Mouse (Mus musculus): ENCODE data around the gene Vat1.
"Not testable (repeated sequence)": the region's sequence is repeated elsewhere in the genome, so short reads cannot be mapped to it uniquely, and the experiment has no call there.

Vat1 gene

DNA sequence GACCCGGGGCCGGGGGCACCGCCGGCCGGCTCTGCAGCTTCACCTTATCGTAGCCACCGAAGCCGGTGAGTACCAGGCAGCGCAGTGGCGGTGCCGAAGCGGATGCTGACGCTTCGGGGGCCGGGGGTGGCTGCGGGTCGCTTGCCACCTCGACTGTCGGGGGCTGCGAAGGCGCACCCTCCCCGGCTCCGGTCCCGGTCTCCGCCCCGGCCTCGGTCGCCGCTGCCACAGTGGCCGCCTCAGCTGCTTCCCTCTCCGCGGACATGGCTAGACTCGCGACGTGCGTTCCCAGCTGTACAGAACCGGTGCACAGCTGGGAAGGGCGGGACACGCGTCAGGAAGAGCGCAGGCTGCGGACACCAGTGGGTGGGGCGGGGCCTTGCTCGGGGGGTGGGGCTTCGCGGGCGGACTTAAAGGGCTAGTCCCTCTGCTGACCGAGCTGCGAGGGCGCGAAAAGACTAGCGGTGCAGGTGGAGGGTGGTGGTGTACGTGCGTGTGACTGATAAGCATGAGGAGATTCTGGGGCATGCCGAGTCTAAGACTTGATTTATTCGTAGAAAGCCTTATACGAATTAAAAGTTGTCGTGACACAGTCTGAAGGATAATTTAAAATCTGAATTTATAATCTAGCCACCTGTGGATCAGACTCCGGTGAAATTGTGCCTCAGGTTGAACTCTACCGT, at the start of gene Vat1:
Gene Vat1 (minus strand): TSS at position 362 of the 683 bp plus-strand sequence.
- in situ Hi-C loops (cut with MboI, MseI) = no loop called here

DNA sequence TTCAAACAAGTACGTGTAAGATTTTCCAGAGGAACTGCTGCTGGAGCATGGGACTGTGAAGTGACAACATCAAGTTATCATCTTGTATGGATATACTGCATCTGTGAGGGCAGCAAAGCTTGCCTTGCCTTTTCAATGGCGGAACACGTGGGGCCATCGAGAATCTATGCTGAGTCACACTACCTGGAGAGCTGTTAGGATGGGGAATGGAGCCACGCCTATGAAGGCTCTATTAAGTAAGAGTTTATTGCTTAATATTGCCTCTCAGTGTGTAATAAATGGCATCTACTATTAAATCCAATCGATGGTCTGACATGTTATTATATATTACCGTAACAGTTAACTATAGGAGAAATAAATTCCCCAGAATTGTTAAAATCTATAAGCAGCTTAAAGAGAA, 41.1 kb upstream of the Vat1 start:
- in situ Hi-C loops (cut with MboI, MseI) = no loop called here

DNA sequence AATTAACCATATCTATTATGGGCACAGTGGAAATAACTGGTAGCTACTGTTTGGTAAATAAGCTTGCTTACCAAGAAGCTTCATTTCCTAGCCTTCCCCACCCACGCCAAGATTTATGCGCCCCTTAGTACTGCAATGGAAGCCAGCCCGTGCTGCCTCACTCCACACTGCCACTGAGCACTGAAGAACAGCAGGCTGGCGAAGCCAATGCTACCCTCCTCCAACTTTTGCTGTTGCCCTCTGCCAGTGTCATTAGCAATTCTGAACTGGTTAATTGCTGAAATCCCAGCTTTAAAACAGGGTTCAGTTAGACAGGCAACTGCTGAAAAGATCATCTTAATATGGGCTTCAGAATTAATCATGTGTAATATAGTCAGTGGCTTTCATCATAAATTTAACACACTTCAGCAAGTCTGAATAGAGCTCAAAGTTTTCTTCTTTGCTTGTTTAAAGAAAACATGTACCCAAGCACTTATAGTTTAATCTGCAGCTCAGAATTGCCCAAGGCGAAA, 40.3 kb upstream of the Vat1 start:
- in situ Hi-C loops (cut with MboI, MseI) = no loop called here

DNA sequence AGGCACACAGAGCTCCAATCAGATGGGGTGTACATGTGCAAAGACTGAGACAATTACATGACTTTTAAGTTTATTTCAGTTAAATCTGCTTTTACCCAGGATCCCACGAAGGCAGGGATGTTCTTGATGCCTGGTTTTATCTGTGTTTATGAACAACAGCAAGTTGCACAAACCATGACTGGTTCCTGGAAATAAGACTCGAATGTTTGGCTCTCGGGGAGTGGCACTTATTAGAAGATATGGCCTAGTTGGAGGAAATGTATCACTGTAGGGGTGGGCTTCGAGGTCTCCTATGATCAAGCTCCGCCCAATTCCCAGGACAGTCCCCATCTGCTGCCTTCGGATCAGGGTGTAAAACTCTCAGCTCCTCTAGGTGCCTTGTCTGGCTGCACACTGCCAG, 20.1 kb upstream of the Vat1 start:
- in situ Hi-C loops (cut with MboI, MseI) = no loop called here

DNA sequence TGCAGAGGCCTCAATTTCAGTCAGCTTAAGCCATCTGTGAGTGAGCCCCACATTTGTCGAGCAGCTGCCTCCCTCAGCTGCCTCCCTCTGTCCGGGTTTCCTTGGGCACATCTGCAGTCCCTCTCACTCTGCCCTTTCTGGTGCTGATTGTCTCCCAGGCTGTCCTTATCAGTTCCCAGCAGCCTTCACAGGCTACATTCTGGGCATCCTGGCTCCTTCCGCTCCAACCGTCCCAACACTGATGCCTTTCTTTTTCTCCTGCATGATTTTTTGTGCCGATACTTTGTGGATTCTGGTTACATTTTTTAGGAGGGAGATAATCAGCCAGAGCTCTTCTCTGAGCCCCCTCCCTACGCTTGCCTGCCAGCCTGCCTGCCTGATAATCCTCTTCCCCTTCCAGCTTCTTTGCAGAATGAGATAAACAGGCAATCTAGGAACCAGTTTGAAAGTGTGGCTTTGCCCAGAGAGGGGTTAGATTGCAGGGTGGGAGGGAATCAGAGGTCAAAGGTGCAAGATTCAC, 19.5 kb upstream of the Vat1 start:
- in situ Hi-C loops (cut with MboI, MseI) = no loop called here

DNA sequence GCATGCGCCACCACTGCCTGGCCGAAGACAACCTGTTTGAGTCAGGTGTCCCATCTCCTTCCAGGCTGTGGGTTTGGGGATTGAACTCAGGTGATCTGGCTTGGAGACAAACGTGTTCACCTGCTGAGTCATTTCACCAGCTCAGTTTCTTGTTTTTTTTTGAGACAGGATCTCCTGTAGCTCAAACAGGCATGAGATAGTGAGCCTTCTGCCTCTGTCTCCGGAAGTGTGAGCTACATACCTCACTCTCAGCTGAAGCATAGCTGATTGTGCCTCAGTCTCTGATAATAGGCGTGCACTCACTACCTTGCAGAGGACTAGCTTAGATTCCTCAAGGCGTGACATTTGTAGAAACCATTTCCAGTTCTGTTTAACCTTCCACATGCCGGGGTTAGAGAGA, 18.8 kb upstream of the Vat1 start:
- in situ Hi-C loops (cut with MboI, MseI) = no loop called here

DNA sequence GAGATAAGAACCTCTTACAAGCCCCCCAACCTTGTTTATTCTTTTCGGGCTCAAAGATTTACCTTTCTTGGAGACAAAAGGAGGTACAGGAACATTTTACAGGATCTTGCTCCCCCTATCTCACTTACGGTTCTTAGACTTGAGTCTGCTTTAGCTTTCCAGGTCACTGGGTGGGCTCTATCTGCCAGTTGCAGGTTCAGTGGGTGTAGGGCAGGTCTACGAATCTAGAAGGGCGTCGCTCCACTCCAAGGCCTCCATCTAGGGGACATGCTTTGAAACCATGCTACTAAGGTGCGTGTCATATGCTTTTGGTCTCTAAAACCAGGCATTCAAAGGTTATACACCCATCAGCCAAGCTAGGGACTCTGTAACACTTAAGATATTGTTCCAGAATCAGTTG, 18.2 kb upstream of the Vat1 start:
- in situ Hi-C loops (cut with MboI, MseI) = no loop called here

DNA sequence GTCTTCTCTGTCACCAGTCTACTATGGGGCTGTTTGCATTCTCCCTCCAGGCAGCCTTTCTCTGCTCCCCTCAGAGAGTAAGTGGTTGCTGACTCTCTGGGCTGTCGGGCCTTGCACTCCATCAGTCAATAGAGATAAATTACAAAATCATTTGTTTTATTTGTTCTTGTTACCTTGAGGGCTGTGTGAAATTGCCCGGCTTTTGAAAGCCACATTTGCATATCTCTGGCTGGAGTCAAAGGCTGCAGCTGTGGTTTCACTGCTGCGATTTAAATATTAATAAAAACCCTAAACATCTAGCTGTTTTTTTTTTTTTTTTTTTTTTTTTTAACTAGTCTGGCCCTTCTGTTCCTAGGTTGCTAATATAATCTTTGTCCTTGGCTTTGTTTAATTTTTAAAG, 17.8 kb upstream of the Vat1 start:
- in situ Hi-C loops (cut with MboI, MseI) = no loop called here

DNA sequence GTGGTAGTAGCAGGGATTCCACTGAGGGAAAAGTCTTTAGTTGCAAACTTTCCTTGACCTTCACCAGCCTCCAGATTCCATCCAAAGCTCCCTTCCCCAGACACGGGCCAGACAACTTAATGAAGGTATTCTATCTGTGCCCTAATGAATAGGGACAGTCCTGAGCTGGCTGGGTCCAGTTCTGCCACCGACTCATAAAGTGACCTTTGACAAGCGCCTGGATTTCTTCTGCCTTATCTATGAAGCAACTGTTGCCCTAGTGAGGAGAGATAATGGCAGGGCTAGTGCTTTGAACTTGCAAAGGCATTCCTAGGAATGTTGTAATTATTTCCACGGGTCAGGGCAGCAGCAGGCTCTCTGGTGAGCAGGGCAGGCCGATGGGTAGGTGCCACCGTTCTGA, 14.9 kb upstream of the Vat1 start:
- in situ Hi-C loops (cut with MboI, MseI) = no loop called here

DNA sequence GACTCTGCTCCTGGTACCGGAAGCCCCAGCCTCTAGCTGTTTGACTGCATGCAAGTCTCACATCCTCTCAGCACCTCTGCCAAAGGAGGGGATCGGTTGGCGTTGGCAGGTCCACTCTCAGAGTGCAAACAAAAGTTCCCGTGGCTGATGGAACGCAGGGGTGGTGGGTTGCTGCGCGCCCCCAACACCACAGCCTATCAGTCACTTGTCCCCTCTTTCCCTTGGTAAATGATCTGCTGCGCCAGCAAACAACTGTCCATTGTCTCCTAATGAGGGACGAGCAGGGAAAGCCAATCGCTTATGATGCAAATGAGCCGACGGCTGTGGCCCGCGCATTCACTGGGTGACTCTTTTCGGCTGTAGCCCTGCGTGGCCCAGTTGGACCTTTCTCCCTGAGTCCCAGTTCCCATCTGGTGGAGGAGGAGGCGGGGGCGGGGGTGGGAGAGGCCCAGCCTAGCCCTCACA, 13.2 kb upstream of the Vat1 start:
- in situ Hi-C loops (cut with MboI, MseI) = no loop called here

DNA sequence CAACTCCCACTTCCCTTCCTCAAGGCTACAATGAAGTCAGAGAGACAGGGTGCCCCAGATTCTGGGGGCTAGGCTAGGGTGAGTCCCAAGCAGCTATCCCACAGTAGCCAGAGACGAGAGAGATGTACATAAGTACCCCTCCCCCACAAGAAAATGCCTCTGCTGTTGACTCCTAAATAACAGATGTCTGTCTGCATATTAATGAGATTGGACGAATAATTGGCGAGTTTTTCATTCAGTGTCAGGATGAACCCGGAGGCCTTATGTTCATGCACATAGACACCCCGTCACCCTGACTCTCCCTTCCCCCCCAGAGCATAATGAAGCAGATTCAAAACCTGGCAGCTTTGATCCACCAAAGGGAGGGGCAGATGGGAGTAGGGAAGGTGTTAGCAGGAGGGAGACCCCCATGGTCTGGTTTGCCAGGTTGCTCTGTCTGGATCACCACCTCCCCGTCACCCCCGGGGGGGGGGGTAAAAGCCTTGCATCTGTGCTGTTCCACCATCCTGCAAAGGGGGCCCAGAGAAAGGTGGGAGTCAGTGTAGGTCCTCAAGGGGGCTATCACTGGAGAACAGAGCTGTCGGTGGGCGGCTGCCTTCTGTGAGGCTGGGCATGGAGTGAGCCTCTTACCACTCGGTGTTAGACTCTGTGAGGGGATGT, 11.7 kb upstream of the Vat1 start:
- in situ Hi-C loops (cut with MboI, MseI) = no loop called here

DNA sequence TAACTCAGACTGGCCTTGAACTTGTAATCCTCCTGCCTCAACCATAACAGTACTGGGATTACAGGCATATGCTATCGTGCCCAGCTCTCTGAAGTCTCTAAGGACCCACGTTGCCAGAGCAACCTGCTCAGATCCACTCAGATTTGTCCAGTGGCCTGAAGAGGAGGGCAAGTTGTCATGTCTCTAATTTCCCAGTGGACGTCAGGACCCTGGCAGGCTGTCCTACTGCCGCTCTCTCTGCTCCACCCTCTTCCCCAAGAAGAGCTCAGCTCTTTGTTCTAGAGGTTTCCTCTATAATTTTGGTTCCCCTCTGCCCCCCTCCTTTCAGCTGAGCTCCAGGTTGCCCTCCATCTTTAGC, 11.1 kb upstream of the Vat1 start:
- in situ Hi-C loops (cut with MboI, MseI) = no loop called here

DNA sequence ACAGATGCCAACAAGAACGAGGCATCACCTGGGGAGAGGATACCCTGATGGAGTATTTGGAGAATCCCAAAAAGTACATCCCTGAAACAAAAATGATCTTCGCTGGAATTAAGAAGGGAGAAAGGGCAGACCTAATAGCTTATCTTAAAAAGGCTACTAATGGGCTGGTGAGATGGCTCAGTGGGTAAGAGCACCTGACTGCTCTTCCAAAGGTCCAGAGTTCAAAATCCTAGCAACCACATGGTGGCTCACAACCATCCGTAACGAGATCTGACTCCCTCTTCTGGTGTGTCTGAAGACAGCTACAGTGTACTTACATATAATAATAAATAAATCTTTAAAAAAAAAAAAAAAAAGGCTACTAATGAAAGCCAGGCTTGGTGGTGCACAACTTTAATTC, 10.3 kb upstream of the Vat1 start:
- in situ Hi-C loops (cut with MboI, MseI) = not testable (repeated sequence)

DNA sequence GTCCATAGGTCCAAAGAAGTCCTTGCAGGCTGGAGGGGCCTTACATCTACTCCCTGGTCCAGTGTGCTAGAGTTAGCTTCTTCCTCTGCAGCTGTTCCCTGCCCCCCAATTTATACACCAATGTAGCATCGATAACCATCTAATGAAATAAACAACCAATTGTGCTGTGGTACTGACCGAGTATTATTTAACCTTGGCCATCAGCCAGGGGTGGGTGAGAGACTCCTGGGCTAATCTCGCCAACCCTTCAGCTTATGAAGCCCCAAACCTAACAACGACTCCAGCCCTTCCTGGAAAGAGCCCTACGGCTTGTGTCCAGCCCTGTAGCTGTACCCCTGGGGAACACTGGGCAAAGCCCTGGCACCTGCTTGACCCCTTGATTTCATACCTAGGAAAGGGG, 8.3 kb upstream of the Vat1 start:
- in situ Hi-C loops (cut with MboI, MseI) = no loop called here

DNA sequence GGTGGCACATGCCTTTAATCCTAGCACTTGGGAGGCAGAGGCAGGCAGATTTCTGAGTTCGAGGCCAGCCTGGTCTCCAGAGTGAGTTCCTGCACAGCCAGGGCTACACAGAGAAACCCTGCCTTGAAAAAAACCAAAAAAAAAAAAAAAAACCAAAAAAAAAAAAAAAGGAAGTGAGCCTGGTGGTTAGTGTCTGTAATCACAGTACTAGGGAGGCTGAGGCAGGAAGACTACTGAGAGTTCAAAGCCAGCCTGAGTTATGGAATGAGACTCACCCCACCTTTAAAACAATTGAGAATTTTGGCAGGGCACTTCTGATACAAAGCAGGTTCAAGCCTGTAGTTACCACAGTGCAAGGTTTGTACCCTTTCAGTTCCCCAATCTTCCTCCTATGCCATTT, 7.7 kb upstream of the Vat1 start:
- in situ Hi-C loops (cut with MboI, MseI) = not testable (repeated sequence)

DNA sequence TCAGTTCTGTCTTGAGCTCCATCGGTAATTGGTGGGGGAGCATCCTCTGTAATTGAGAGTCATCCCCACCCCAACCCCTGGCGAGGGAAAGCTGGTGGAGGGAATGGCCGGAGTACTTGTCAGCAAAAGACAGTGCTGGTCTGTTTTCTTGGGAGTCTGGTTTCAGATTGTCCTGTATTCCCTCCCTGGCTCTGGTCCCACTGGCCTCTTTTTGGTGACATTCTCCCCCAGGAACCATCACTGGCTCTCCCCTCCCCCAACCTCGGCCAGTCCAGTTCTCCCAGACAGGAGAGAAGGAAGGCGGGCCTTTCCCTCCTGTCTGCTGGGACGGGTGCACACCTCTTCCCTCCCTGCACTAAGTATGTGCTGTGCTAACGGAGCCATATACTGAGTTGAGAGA, 6.3 kb upstream of the Vat1 start:
- in situ Hi-C loops (cut with MboI, MseI) = no loop called here

DNA sequence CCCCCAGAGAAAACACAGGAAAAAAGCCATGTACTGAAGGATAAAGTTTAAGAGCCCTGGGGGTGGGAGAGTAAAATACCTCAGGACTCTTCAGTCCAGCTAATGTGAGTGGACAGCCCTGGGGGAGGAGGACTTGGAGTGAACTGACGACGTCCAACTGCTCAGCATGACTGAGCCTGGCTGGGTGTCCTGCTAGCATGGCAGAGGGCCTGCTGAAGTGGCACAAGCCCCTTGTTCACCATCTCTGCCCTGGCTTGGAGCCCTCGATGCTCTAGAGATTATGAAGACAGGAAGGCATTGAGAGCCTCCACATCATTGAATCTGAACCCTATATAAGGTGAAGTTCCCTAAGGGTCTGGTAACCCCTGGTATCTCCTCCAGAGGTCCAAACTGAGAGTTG, 5.9 kb upstream of the Vat1 start:
- in situ Hi-C loops (cut with MboI, MseI) = no loop called here

DNA sequence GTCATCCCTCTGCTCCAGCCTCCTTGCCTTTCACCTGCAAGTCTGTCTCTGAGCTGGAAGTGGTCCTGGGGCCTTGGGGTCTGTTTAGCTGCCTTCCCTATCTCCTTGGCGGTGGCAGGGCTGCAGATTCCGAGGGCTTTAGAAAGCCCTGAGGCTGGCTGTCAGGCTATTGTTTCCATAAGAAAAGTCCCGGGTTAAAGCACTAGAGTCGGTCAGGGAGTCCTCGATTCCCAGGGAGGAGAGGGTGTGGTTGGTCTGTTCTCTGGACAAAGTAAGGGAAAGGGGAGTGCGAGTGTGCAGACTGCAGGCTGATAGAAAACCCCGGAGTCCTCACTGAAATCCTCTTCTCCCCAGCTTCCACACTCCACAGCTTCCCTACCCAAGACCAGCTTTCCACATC, 4.2 kb upstream of the Vat1 start:
- in situ Hi-C loops (cut with MboI, MseI) = no loop called here

DNA sequence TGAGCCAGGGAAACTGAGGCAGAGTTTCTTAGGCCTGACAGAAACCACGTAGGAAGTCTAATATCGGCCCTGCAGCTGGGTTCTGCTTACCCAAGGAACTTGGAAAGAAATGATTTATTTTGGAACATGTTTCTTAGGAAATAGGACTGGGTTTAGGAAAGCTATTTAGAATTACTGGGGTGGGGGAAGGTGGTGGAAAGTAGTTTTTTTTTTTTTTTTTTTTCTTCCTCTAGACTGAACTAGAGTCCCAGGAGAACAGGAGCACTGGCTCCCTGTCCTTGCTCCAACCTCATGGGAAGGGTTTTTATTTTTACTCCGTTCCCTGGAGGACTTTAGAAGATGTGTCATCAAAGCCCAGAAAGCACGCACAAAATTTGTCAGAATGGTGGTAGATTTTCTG, 3.1 kb upstream of the Vat1 start:
- in situ Hi-C loops (cut with MboI, MseI) = no loop called here

DNA sequence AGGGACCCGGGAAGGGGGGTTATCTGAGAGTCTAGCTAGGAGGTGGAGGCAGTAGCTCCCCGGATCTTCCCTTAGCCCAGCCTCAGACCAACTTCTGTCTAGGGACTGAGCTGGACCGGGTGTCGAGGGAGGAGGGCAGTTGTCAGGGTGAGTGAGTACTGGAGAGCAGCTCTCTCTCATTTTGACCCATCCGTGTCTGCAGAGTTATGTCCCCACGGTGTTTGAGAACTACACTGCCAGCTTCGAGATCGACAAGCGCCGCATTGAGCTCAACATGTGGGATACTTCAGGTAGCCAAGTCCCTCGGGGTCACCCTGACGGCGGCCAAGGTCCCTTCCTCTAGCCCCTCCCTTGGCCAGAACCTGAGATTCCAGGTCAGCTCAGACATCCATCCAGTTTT, 2.7 kb upstream of the Vat1 start:
- in situ Hi-C loops (cut with MboI, MseI) = no loop called here

DNA sequence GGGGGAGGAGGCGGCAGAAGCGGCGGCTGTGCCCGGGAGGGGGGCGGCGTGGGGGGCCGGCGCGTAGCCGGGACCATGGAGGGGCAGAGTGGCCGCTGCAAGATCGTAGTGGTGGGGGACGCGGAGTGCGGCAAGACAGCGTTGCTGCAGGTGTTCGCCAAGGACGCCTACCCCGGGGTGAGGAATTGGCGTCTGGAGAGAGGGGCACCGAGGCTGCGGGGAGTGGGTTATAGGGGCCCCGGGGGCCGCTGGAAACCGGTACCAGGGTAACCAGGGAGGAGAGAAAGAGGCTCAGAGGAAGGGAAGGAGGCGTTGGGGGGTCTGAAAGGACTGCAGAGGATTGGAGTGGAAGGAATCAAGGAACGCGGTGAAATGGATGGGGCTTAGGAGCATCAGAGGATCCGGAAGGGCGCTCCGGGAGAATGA, 2.2 kb upstream of the Vat1 start:
- in situ Hi-C loops (cut with MboI, MseI) = no loop called here

DNA sequence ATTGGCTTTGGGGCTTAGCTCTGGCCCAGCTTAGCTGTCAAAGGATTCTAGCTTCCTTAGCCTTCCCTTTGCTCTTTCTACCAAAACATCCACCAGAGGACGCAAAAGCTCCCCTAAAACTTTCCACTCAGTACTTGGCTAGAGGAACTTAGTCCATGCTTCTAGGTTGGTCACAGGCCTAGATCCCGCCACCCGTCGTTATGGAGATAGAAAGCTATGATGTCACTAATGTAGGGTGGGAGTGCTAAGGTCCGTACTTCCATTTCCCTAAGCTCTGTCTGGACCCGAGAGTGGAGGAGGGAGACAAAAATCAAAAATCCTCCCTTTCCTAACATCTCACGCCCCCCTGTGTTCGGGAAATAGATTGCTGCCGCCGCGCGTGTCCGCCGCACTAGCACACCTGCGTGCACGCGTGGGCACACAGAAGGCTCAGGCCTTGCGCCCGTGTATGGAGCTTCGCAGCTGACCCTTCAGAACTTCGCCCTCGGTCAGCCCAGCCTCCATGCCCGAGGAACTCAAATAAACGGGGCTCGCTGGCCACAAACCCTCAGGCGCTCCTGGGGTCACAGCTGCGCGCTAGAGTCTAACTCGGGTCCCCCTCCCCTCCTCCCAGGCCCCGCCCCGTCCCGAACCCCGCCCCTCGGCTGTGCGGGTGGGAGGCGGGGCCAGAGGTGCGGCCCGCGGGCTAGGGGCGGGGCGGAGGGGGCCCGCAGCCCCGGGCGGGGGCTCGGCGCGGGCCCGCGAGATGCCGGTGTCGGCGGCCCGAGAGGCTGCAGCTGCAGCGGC, 1.6 kb upstream of the Vat1 start:
- in situ Hi-C loops (cut with MboI, MseI) = no loop called here

Data from T-helper 2 cell (primary cell).